Mouse (Mus musculus): ENCODE data around the gene Krt16.
"Not testable (repeated sequence)": the region's sequence is repeated elsewhere in the genome, so short reads cannot be mapped to it uniquely, and the experiment has no call there.

The Krt16 gene

GRCm38 (mm10) chr11:100255514-100255913 lies 6.8 kb upstream of the Krt16 start:
- no peak for DNase-seq

- no peak for DNase-seq
Observed at GRCm38 (mm10) chr11:100254360-100255090, 5.8 kb upstream of the Krt16 start.

GRCm38 (mm10) chr11:100246471-100246870 lies 2.2 kb downstream of the Krt16 start:
- DNase-seq: not testable (repeated sequence)

- DNase-seq: not testable (repeated sequence)
Observed at GRCm38 (mm10) chr11:100240272-100240671, 8.4 kb downstream of the Krt16 start.

GRCm38 (mm10) chr11:100221741-100222140 lies 27.0 kb downstream of the Krt16 start:
- no peak for DNase-seq

GRCm38 (mm10) chr11:100219304-100219703 lies 29.4 kb downstream of the Krt16 start:
- no peak for DNase-seq

- no peak for DNase-seq
Observed at GRCm38 (mm10) chr11:100208542-100208941, 40.2 kb downstream of the Krt16 start.

- DNase-seq: no peak
Observed at GRCm38 (mm10) chr11:100207498-100207897, 41.2 kb downstream of the Krt16 start, which contains the start of gene Krt14. TSS of gene Krt14 (minus strand) at chr11:100207548.

GRCm38 (mm10) chr11:100203448-100203847 lies 45.3 kb downstream of the Krt16 start:
- DNase-seq: no peak

GRCm38 (mm10) chr11:100202906-100203305 lies 45.8 kb downstream of the Krt16 start:
- no peak for DNase-seq

GRCm38 (mm10) chr11:100200104-100200820 lies 48.4 kb downstream of the Krt16 start:
- no peak for DNase-seq

- DNase-seq: no peak
Observed at GRCm38 (mm10) chr11:100198666-100199065, 50.0 kb downstream of the Krt16 start.
